Mouse (Mus musculus) spleen, adult 2 months (tissue): ENCODE measurements around the gene Sart3.
"Not testable (repeated sequence)": the region's sequence is repeated elsewhere in the genome, so short reads cannot be mapped to it uniquely, and the experiment has no call there.

ENCODE experiments used
- CTCF ChIP-seq: fragments of 200-500 bp; IDR thresholded peaks from 2 replicates; pipeline ENCODE4 v1.5.1; 2011; ENCODE audit warnings: mild to moderate bottlenecking, inconsistent platforms; ENCODE audit not compliant: insufficient read depth, insufficient read length, insufficient replicate concordance; ENCODE audit errors: extremely low read depth
- POLR2A ChIP-seq: fragments of 200-500 bp; IDR thresholded peaks from 2 replicates; pipeline ENCODE4 v1.6.1; 2011; ENCODE audit warnings: low read depth, low read length, inconsistent platforms

- not testable (repeated sequence) for TF ChIP-seq POLR2A, CTCF
These were observed 11.8 kb upstream of the Sart3 start for GRCm38 (mm10) chr5:113784104-113784503.
